Mouse (Mus musculus) liver, adult 2 months (tissue): ENCODE measurements around the gene Myo16.

Experiments used
- CTCF ChIP-seq: fragments of 200-500 bp; IDR thresholded peaks from 2 replicates; pipeline ENCODE4 v1.5.1; 2011; ENCODE audit warnings: low read depth, low read length, control low read depth
- POLR2A ChIP-seq: fragments of 200-500 bp; IDR thresholded peaks from 2 replicates; pipeline ENCODE4 v1.6.1; 2011; ENCODE audit warnings: low read length, control low read depth; ENCODE audit not compliant: insufficient read depth; ENCODE audit errors: extremely low read depth

DNA sequence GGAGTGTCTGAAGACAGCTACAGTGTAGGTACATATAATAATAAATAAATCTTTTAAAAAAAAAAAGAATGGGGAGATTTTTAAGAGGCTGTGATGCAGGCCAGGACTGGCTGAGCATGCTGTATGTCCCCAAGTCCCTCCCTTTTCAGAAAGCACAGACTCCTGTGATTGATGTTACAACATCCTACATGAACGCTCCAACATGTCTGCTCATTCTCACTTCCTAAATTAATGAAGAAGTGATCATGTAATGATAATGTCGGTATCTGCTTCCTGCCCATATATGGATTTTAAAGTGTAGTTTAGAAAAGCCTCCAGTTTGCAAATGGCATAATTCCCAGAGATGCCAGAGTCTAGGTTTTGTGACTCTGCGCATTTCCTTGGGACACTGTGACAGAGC is 18.6 kb downstream of the Myo16 start:
- TF ChIP-seq POLR2A: no peak
- TF ChIP-seq CTCF: no peak
